Mouse (Mus musculus) spleen, adult 2 months (tissue): ENCODE results near the gene Dst. TPM values are rescaled to one million over a fixed set of nuclear protein-coding genes. Genes with fewer than 3 reads are reported as not detected.

Source experiments
- DNase-seq, 2 experiments: peaks; one replicate each; pipeline versions ENCODE4 v3.0.0 to v3.0.0-alpha.2; 2012 to 2021; ENCODE audit warnings: low spot score in 2 of 2, low read depth in 1 of 2
- H3K27ac ChIP-seq: fragments of 200-500 bp; 2 replicates; pipeline ENCODE4 v1.5.1; 2012; ENCODE audit warnings: low read length, inconsistent platforms; ENCODE audit not compliant: insufficient read depth
- H3K27me3 ChIP-seq: fragments of 200-500 bp; 2 replicates; pipeline ENCODE4 v1.6.1; 2012; ENCODE audit warnings: mild to moderate bottlenecking, moderate library complexity, low read length, inconsistent platforms; ENCODE audit not compliant: control insufficient read depth, insufficient read depth
- H3K36me3 ChIP-seq: fragments of 200-500 bp; 2 replicates; pipeline ENCODE4 v1.6.1; 2012; ENCODE audit warnings: mild to moderate bottlenecking, low read length, inconsistent platforms; ENCODE audit not compliant: control insufficient read depth, insufficient read depth
- H3K4me1 ChIP-seq: fragments of 200-500 bp; 2 replicates; pipeline ENCODE4 v1.6.1; 2011; ENCODE audit warnings: inconsistent platforms; ENCODE audit not compliant: control insufficient read depth, insufficient read depth, insufficient read length
- H3K4me3 ChIP-seq: fragments of 200-500 bp; 2 replicates; pipeline ENCODE4 v1.5.1; 2011; ENCODE audit warnings: mild to moderate bottlenecking, inconsistent platforms; ENCODE audit not compliant: insufficient read depth, insufficient read length; ENCODE audit errors: extremely low read depth
- CTCF ChIP-seq: fragments of 200-500 bp; IDR thresholded peaks from 2 replicates; pipeline ENCODE4 v1.5.1; 2011; ENCODE audit warnings: mild to moderate bottlenecking, inconsistent platforms; ENCODE audit not compliant: insufficient read depth, insufficient read length, insufficient replicate concordance; ENCODE audit errors: extremely low read depth
- POLR2A ChIP-seq: fragments of 200-500 bp; IDR thresholded peaks from 2 replicates; pipeline ENCODE4 v1.6.1; 2011; ENCODE audit warnings: low read depth, low read length, inconsistent platforms
- WGBS: fragments of 180-500 bp; shearing (Covaris S2); methylation state at CpG from one replicate; pipeline ENCODE4 v1.1.7; 2018; 5-methylcytosine and 5-hydroxymethylcytosine counted together
- polyA plus RNA-seq: library from polyadenylated mRNA; depleted of rRNA; stranded (reverse); fragments of >200 nt; gene quantifications from 2 replicates; pipeline ENCODE4 v1.2.3, GENCODE M21; 2012

Gene Dst
- polyA plus RNA-seq, 1 experiment = 7.6 TPM

DNA sequence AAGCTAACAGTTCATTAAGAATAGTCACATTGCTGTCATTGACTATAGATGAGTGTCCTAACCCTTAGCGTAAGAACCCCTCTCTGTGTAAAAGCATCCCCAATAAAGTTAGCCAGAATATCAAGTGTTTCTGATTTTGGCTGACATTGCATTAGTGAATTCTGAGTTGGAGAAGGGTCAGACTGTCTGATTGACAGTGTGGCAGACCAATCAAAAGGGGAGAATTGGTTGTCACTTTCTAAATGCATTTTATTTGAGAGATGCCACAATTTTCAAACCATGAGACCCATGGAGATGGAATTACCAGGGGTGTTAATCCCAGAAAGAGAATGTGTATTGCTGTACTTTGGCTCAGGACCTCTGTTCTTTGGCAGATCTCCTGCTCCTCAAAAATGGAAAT, 125.5 kb downstream of the Dst start:
- H3K27ac ChIP-seq = no peak overlapping the region
- DNase-seq = no peak
- TF ChIP-seq CTCF = no peak
- TF ChIP-seq POLR2A = no peak
- no peaks in the 10 kb centered on the region for H3K36me3 ChIP-seq
- H3K27me3 ChIP-seq = no peaks in the 10 kb centered on the region
- WGBS = 95% methylated on average over 1 of the region's 1 CpGs
- H3K4me3 ChIP-seq = no peak overlapping the region
- peaks cover 4% of the 10 kb centered on the region; the same call in 1 of the 2 replicates for H3K4me1 ChIP-seq

DNA sequence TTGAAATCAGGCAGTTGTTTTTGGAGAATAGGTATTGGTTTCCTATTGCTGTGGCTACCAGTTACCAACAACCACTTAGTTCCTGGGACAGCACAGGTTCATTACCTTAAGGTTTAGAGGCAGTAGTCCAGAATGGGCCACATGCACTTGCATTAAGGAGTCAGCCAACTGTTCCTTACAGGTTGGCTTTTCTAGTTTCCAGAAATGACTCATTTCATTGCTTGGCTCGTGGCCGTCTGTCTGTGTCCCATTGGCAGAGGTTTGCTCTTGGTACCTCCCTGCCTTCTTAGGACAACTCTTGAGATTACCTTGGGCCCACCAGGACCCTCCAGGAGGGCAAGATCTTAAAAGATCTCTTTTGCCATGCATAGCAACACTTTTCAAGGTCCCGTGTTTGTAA, 125.9 kb downstream of the Dst start:
- 79% methylated on average over 3 of the region's 3 CpGs for WGBS
- H3K27ac ChIP-seq = no peak overlapping the region

DNA sequence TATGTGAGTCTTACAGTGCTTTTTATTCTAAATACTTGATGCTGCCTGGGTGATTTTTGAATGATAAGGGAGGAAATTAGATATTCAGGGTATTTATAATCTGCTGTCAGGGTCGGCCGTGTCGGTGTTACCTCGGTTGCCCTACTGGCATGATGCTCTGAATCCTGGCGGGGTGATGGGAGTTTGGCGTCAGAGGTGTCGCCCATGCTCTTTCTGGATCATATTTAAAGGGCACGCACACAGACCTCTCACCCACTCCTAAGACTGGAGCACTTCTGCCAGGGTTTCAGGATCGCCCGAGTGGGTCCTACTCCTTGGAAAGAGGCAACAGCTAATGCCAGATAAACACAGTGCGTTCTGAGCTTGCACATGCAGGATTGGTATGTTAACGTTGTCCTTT, 128.1 kb downstream of the Dst start:
- 89% methylated on average over 12 of the region's 12 CpGs for WGBS
- DNase-seq = no peak
- Histone ChIP-seq H3K4me3 (no peak overlapping the region), H3K27me3 (no peaks in the 10 kb centered on the region), H3K27ac (no peak overlapping the region), H3K4me1 (no peaks in the 10 kb centered on the region), H3K36me3 (no peaks in the 10 kb centered on the region)
- no peak for TF ChIP-seq CTCF
- no peak for TF ChIP-seq POLR2A

More for the DNA sequence above, 125.9 kb downstream of the Dst start:
- Histone ChIP-seq H3K4me3 (no peak overlapping the region), H3K4me1 (no peaks in the 10 kb centered on the region), H3K27me3 (no peaks in the 10 kb centered on the region), H3K36me3 (no peaks in the 10 kb centered on the region)
- DNase-seq = no peak
- no peak for TF ChIP-seq CTCF
- TF ChIP-seq POLR2A = no peak

DNA sequence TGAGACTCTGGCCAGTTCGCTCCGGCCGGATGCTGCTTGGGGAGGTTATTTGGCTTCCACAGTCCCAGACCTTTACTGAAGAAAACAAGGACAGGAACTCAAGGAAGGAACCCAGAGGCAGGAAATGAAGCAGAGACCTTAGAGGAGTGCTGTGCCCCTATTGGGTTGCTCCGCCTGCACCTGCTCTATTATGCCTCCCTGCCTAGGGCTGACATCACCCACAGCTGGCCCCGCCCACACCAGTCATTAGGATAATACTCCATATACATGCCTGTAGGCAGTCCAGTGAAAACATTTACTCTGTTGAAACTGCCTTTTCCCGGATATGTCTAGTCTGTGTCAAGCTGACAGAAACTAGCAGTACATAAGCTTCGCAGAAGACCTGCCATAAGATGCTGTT, 130.5 kb downstream of the Dst start:
- Histone ChIP-seq H3K4me1 (no peaks in the 10 kb centered on the region), H3K36me3 (no peaks in the 10 kb centered on the region), H3K4me3 (no peak overlapping the region), H3K27me3 (no peaks in the 10 kb centered on the region), H3K27ac (no peak overlapping the region)
- no peak for DNase-seq
- WGBS = 96% methylated on average over 7 of the region's 7 CpGs
- TF ChIP-seq CTCF = no peak
- TF ChIP-seq POLR2A = no peak

DNA sequence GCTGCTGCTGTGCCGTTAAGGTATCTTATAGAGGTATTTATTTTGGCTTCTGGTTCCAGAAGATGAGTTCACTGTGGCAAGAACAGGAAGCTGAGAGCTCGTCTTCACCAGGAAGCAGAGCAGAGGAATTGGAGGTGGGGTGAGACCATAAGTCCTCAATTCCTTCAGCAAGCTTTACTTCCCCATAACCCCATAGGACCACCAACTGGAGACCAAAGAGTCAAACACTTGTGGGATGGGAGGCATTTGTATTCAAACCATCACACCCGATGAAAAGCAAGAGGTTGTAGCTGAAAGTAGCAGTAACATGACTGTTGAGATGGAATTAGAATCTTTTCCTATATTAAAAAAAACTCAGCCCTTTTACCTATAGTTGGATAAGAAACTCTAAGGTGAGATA, 132.0 kb downstream of the Dst start:
- no peak overlapping the region for H3K4me3 ChIP-seq
- H3K36me3 ChIP-seq = no peaks in the 10 kb centered on the region
- no peaks in the 10 kb centered on the region for H3K4me1 ChIP-seq
- no peaks in the 10 kb centered on the region for H3K27me3 ChIP-seq
- no peak overlapping the region for H3K27ac ChIP-seq
- WGBS = 64% methylated on average over 3 of the region's 3 CpGs
- no peak for DNase-seq
- TF ChIP-seq CTCF (no peak), POLR2A (no peak)

DNA sequence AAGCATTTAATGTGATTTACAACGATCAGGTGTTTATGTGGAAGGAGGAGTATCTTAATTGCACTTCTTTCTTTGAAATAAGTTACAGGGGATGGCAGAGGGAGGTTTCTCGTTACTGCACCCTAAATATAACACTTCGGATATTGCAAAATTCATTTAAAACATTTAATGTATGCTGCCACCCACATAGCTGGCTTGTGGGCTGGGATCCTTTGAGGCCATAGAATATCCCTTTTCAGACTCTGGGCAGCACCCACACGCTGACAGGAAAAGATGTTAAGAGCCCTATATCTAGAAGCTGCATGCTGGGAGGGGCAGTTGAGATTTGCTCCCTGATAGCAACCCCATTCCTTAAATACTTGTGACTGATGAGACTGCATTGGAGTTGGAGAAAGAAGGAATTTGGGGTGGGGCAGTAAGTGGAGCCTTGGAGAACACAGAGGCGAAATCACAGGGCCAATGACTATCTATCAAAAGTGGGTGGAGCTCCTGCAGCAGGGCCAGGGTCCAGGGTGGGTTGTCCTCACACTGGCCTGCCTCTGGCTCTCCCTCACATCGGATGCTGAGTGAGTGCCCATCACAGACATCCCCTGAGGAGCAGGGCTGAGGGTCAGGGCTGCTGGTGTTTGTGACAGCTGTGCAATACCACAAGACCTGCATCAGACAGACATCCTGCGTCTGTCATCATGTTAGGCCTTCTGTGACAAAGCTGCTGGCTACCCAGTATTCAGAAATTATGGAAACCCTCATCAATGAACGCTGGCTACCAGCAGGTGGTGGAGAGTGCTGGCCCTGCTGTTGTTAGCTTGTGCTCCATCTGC, 133.1 kb downstream of the Dst start:
- Histone ChIP-seq H3K27ac (no peak overlapping the region), H3K36me3 (no peaks in the 10 kb centered on the region), H3K27me3 (no peaks in the 10 kb centered on the region), H3K4me3 (no peak overlapping the region), H3K4me1 (no peaks in the 10 kb centered on the region)
- no peak for TF ChIP-seq POLR2A
- 78% methylated on average over 8 of the region's 8 CpGs for WGBS
- no peak for DNase-seq

DNA sequence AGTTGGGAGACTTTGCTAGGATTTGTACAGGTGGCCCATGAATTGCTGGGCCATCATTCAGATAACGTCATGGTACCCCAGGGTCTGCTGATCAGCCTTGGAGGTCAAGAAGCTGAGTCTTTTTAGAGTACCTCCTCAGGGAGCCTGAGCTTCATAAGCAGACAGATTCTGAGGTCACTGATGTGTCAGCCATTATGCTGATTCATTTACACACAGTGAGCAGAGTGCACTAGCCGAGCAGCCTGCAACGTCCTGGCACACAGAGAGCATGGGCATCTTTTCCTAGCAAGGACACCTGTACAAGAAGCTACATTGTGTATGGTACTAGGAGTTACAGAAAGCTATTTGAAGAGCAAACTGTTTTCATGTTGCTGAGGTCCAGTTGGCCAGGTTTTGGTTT, 134.3 kb downstream of the Dst start:
- Histone ChIP-seq H3K36me3 (no peaks in the 10 kb centered on the region), H3K27me3 (no peaks in the 10 kb centered on the region), H3K4me3 (no peak overlapping the region), H3K27ac (no peak overlapping the region), H3K4me1 (no peaks in the 10 kb centered on the region)
- no peak for DNase-seq
- 84% methylated on average over 3 of the region's 3 CpGs for WGBS
- TF ChIP-seq CTCF (no peak), POLR2A (no peak)
